Mouse (Mus musculus): ENCODE data around the gene Zic5. TPM values are rescaled to one million over a fixed set of nuclear protein-coding genes. Genes with fewer than 3 reads are reported as not detected.
"Not testable (repeated sequence)": the region's sequence is repeated elsewhere in the genome, so short reads cannot be mapped to it uniquely, and the experiment has no call there.

Zic5 gene
- total RNA-seq, 1 experiment: 15.2 TPM

GRCm38 (mm10) chr14:122464351-122464762 lies 1.1 kb downstream of the Zic5 start:
- no peak for DNase-seq (ENCODE audit: low read depth, low spot score)
- H3K27ac ChIP-seq (ENCODE audit: insufficient read depth, low read depth, low read length, poor library complexity, severe bottlenecking): peak overlapping the region; percentile 63
- peaks cover 4 to 8% of the 10 kb centered on the region in 2 experiments; a peak in 3 of 4 replicates for H3K4me1 ChIP-seq (ENCODE audit: control insufficient read depth in 2 of 2, insufficient read depth in 2 of 2, low read length in 2 of 2, poor library complexity in 1 of 2)
- TF ChIP-seq MAFK (IDR thresholded peaks at IDR 0.05; ENCODE audit: insufficient read depth, low read depth, low read length) (no peak), HCFC1 (IDR thresholded peaks at IDR 0.05; ENCODE audit: borderline replicate concordance, insufficient read depth, low read length) (no peak), ZC3H11A (IDR thresholded peaks at IDR 0.05; ENCODE audit: borderline replicate concordance, low read depth, low read length) (no peak), ZNF384 (IDR thresholded peaks at IDR 0.05; ENCODE audit: low read depth, low read length) (no peak), CHD2 (IDR thresholded peaks at IDR 0.05; ENCODE audit: low read depth, low read length) (no peak)
- H3K36me3 ChIP-seq (ENCODE audit: control insufficient read depth, insufficient read depth, low read length, poor library complexity, severe bottlenecking): peaks cover 7% of the 10 kb centered on the region; the same call in 1 of the 2 replicates
- H3K9me3 ChIP-seq (ENCODE audit: control insufficient read depth, insufficient read depth, low read depth, low read length): no peaks in the 10 kb centered on the region
- H3K9ac ChIP-seq (ENCODE audit: insufficient read depth, low read depth, low read length, poor library complexity, severe bottlenecking): peak overlapping the region; percentile 80
- H3K4me3 ChIP-seq (ENCODE audit: insufficient read depth in 1 of 2, low read depth in 1 of 2, low read length in 2 of 2, poor library complexity in 1 of 2, severe bottlenecking in 1 of 2): peak overlapping the region; percentile 68 to 98
- in situ Hi-C loops (cut with MboI; ENCODE audit: low sequenced_read_pairs in 2 of 2, unreplicated experiment in 2 of 2): no loop called here

DNA sequence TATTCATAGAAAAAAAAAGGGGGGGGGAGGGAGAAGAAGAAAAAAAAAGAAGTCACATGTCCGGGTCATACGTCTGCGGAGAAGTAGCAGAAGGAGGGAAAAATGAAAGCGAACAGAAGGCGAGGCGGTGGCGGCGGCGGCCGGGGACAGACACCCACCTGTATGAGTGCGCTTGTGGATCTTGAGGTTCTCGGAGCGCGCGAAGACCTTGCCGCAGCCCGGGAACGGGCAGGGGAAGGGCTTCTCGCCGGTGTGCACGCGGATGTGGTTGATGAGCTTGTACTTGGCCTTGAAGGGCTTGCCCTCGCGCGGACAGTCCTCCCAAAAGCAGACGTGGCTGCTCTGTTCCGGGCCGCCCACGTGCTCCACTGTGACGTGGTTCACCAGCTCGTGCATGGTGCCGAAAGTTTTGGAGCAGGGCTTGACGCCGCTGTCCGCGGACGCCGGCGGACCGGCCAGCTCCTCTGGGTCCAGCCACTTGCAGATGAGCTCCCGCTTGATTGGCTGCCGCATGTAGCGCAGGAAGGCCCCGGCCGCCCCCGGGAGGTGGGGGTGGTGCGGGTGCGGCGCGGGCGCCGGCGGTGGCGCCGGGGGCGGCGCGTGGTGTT lies 1.6 kb downstream of the Zic5 start:
- H3K27ac ChIP-seq (ENCODE audit: insufficient read depth, low read depth, low read length, poor library complexity, severe bottlenecking); DNase-seq (ENCODE audit: low read depth, low spot score); H3K9me3 ChIP-seq (ENCODE audit: control insufficient read depth, insufficient read depth, low read depth, low read length); H3K36me3 ChIP-seq (ENCODE audit: control insufficient read depth, insufficient read depth, low read length, poor library complexity, severe bottlenecking); in situ Hi-C loops (cut with MboI; ENCODE audit: low sequenced_read_pairs in 2 of 2, unreplicated experiment in 2 of 2); H3K4me1 ChIP-seq (ENCODE audit: control insufficient read depth in 2 of 2, insufficient read depth in 2 of 2, low read length in 2 of 2, poor library complexity in 1 of 2): not testable (repeated sequence)
- Histone ChIP-seq H3K4me3 (ENCODE audit: insufficient read depth in 1 of 2, low read depth in 1 of 2, low read length in 2 of 2, poor library complexity in 1 of 2, severe bottlenecking in 1 of 2) (peak overlapping the region; percentile 68 to 98), H3K9ac (ENCODE audit: insufficient read depth, low read depth, low read length, poor library complexity, severe bottlenecking) (peak overlapping the region; percentile 80)

GRCm38 (mm10) chr14:122463080-122463691 lies 2.3 kb downstream of the Zic5 start:
- no peak overlapping the region for H3K27ac ChIP-seq (ENCODE audit: insufficient read depth, low read depth, low read length, poor library complexity, severe bottlenecking)
- peaks cover 10% of the 10 kb centered on the region; the same call in 1 of the 2 replicates for H3K36me3 ChIP-seq (ENCODE audit: control insufficient read depth, insufficient read depth, low read length, poor library complexity, severe bottlenecking)
- peaks cover 4 to 8% of the 10 kb centered on the region in 2 experiments; a peak in 3 of 4 replicates for H3K4me1 ChIP-seq (ENCODE audit: control insufficient read depth in 2 of 2, insufficient read depth in 2 of 2, low read length in 2 of 2, poor library complexity in 1 of 2)
- in situ Hi-C loops (cut with MboI; ENCODE audit: low sequenced_read_pairs in 2 of 2, unreplicated experiment in 2 of 2): no loop called here
- peak overlapping the region; percentile 68 to 98 for H3K4me3 ChIP-seq (ENCODE audit: insufficient read depth in 1 of 2, low read depth in 1 of 2, low read length in 2 of 2, poor library complexity in 1 of 2, severe bottlenecking in 1 of 2)
- no peak for DNase-seq (ENCODE audit: low read depth, low spot score)
- TF ChIP-seq ZC3H11A (IDR thresholded peaks at IDR 0.05; ENCODE audit: borderline replicate concordance, low read depth, low read length) (no peak), CHD2 (IDR thresholded peaks at IDR 0.05; ENCODE audit: low read depth, low read length) (no peak), HCFC1 (IDR thresholded peaks at IDR 0.05; ENCODE audit: borderline replicate concordance, insufficient read depth, low read length) (no peak), MAFK (IDR thresholded peaks at IDR 0.05; ENCODE audit: insufficient read depth, low read depth, low read length) (no peak), ZNF384 (IDR thresholded peaks at IDR 0.05; ENCODE audit: low read depth, low read length) (no peak)
- peak overlapping the region; percentile 80 for H3K9ac ChIP-seq (ENCODE audit: insufficient read depth, low read depth, low read length, poor library complexity, severe bottlenecking)
- no peaks in the 10 kb centered on the region for H3K9me3 ChIP-seq (ENCODE audit: control insufficient read depth, insufficient read depth, low read depth, low read length)

DNA sequence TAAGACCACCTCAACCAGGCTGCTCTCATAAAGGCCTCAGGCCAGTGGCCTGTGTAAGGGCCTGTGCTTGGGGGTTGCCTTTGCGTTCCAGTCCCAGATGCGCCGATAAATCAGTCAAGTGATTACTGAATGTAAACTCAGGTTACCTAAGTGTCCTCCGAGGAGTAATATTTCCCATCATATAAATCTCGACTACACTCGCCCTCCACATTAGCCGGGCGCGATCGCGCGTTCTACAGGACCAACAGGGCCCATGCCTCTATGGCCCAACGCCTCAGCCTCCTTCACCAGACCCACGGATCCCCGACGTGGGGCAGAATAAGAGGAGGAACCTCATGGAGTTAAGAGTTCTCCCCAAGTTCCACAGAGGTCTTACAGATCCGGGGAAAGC lies 2.8 kb downstream of the Zic5 start:
- in situ Hi-C loops (cut with MboI; ENCODE audit: low sequenced_read_pairs in 2 of 2, unreplicated experiment in 2 of 2): no loop called here
- H3K9me3 ChIP-seq (ENCODE audit: control insufficient read depth, insufficient read depth, low read depth, low read length): no peaks in the 10 kb centered on the region
- H3K36me3 ChIP-seq (ENCODE audit: control insufficient read depth, insufficient read depth, low read length, poor library complexity, severe bottlenecking): peaks cover 10% of the 10 kb centered on the region; the same call in 1 of the 2 replicates
- TF ChIP-seq CHD2 (IDR thresholded peaks at IDR 0.05; ENCODE audit: low read depth, low read length) (no peak), ZC3H11A (IDR thresholded peaks at IDR 0.05; ENCODE audit: borderline replicate concordance, low read depth, low read length) (no peak), ZNF384 (IDR thresholded peaks at IDR 0.05; ENCODE audit: low read depth, low read length) (no peak), HCFC1 (IDR thresholded peaks at IDR 0.05; ENCODE audit: borderline replicate concordance, insufficient read depth, low read length) (no peak), MAFK (IDR thresholded peaks at IDR 0.05; ENCODE audit: insufficient read depth, low read depth, low read length) (no peak)
- H3K4me1 ChIP-seq (ENCODE audit: control insufficient read depth in 2 of 2, insufficient read depth in 2 of 2, low read length in 2 of 2, poor library complexity in 1 of 2): peaks cover 4 to 8% of the 10 kb centered on the region in 2 experiments; a peak in 3 of 4 replicates
- no peak for DNase-seq (ENCODE audit: low read depth, low spot score)
- H3K4me3 ChIP-seq (ENCODE audit: insufficient read depth in 1 of 2, low read depth in 1 of 2, low read length in 2 of 2, poor library complexity in 1 of 2, severe bottlenecking in 1 of 2): peak overlapping the region; percentile 68 to 98
- H3K27ac ChIP-seq (ENCODE audit: insufficient read depth, low read depth, low read length, poor library complexity, severe bottlenecking): no peak overlapping the region
- peak overlapping the region; percentile 80 for H3K9ac ChIP-seq (ENCODE audit: insufficient read depth, low read depth, low read length, poor library complexity, severe bottlenecking)
